Comparison of ENCODE assay signal across 18 mouse cellular contexts in genomic region chr11:120945266-120945665, GRCm38 (mm10).
"Had no signal": no experiment of that assay in that cellular context is flagged by ENCODE, and none has a peak within 500 bp of the region (broad histone marks: within the 10 kb centered on the region; RNA-seq: fewer than 3 reads in every experiment).

No protein-coding gene starts in this region.

- ATAC-seq: midbrain, embryonic 16.5 days had no signal

- DNase-seq: lung, adult 18-20 months; lung, embryonic 14.5 days; lung, postnatal 10 days; lung, postnatal 4 days; midbrain, embryonic 14.5 days; retina, postnatal 1 day; right cerebral cortex, adult 18-20 months; right cerebral cortex, postnatal 25 days; right cerebral cortex, postnatal 4 days; spleen, adult 18-20 months; thymus, adult 18-20 months; thymus, postnatal 14 days; thymus, postnatal 36 days had no signal

- H3K9me3 ChIP-seq: midbrain, embryonic 12.5 days; neural tube, embryonic 13.5 days; neural tube, embryonic 15.5 days had no signal

- H3K4me2 ChIP-seq: lung, embryonic 14.5 days; midbrain, embryonic 12.5 days; neural tube, embryonic 13.5 days; neural tube, embryonic 15.5 days had no signal

- H3K4me3 ChIP-seq: midbrain, embryonic 12.5 days; myocyte; neural tube, embryonic 13.5 days; neural tube, embryonic 15.5 days had no signal

- H3K27ac ChIP-seq: midbrain, embryonic 12.5 days; neural tube, embryonic 13.5 days; neural tube, embryonic 15.5 days had no signal

- H3K36me3 ChIP-seq: midbrain, embryonic 12.5 days; neural tube, embryonic 13.5 days; neural tube, embryonic 15.5 days had no signal

- H3K9ac ChIP-seq: lung, embryonic 14.5 days; midbrain, embryonic 12.5 days; neural tube, embryonic 13.5 days; neural tube, embryonic 15.5 days had no signal
